Mouse (Mus musculus) brain, embryonic 14.5 days (tissue): Measurements from ENCODE around the gene Ermap. TPM values are rescaled to one million over a fixed set of nuclear protein-coding genes. Genes with fewer than 3 reads are reported as not detected.

ENCODE experiments used
- DNase-seq: peaks from one replicate; pipeline ENCODE4 v3.0.0-alpha.2; 2011; ENCODE audit warnings: low read depth
- CTCF ChIP-seq: fragments of 200-500 bp; IDR thresholded peaks from 2 replicates; pipeline ENCODE4 v1.5.1; 2012; ENCODE audit warnings: inconsistent platforms, mild to moderate bottlenecking, moderate library complexity, borderline replicate concordance; ENCODE audit not compliant: insufficient read depth, insufficient read length; ENCODE audit errors: extremely low read depth
- POLR2A ChIP-seq: fragments of 200-500 bp; IDR thresholded peaks from 2 replicates; pipeline ENCODE4 v1.6.1; 2012; ENCODE audit warnings: mild to moderate bottlenecking, inconsistent platforms, borderline replicate concordance; ENCODE audit not compliant: poor library complexity, insufficient read depth, insufficient read length, severe bottlenecking; ENCODE audit errors: extremely low read depth
- polyA plus RNA-seq: library from polyadenylated mRNA; depleted of rRNA; stranded (reverse); fragments of >200 nt; gene quantifications from 2 replicates; pipeline ENCODE4 v1.2.3, GENCODE M21; 2012

Gene Ermap
- polyA plus RNA-seq, 1 experiment: 1.3 TPM

GRCm38 (mm10) chr4:119180133-119180707, 9.6 kb downstream of the Ermap start:
- no peak for DNase-seq
- TF ChIP-seq CTCF: no peak
- no peak for TF ChIP-seq POLR2A

- no peak for TF ChIP-seq POLR2A
- no peak for TF ChIP-seq CTCF
- DNase-seq: no peak
These were observed 11.5 kb downstream of the Ermap start for GRCm38 (mm10) chr4:119178331-119178730.

DNA sequence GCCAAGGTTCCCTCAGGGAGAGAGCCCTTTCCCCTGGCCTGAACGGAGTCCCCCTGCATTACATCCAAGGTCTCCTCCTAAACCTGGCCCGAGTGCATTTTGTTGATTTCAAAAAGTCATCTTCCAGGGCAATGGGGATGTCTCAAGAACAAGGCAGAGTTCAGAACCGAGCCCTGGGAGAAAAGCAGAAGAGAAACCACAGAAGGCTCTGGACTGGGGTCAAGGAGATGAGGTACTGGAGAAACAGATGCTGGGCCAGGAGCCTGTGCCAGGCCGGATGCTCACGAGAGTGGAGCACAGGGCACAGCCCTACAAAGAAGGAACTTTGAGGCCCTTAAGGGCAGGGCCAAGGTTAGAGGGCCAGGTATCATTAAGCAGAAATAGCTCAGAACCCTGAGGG, 12.1 kb downstream of the Ermap start:
- TF ChIP-seq POLR2A: no peak
- no peak for TF ChIP-seq CTCF
- DNase-seq: no peak

- DNase-seq: peak; percentile 99
- TF ChIP-seq POLR2A (peak; percentile 65; the same call in 1 of the 2 replicates), CTCF (no peak)
These were observed 15.9 kb downstream of the Ermap start, which contains the start of gene Zfp691 for GRCm38 (mm10) chr4:119173851-119174453. Gene Zfp691 (minus strand): TSS chr4:119174195.

DNA sequence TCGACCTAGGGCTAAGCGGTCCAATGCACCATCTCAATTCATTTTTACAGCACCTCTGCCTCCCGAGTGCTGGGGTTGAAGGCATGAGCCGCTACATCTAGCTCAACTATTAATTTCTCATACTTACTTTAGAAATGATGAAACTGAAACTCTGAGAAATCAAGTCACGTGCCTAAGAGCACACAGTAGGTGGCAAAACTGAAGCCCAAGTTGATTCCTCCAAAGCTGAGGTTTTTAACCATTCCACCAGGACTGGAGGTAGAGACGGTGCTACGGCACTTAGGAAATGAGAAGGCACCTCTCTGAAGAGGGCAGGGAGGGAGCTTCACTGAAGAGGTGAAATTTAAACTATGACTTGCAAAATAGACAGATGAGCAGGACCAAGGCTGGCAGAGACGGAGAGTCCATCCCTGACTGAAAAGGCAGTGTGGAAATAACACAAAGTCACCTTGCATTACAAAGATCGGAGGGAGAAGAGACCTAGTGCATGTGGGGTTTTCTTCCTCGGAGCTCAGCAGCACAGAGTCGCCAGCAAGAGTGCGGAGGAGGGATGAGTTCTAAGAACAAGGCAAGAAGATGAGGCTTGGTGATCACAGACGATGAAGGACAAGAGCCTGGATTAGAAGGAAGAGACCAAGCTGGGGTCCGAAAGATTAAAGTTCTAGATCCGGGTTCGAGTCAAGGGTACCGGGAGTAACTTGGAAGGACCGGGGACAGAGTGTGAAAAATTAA, 16.7 kb downstream of the Ermap start:
- peak; percentile 20 for DNase-seq
- no peak for TF ChIP-seq CTCF
- no peak for TF ChIP-seq POLR2A

GRCm38 (mm10) chr4:119167663-119168062, 22.1 kb downstream of the Ermap start:
- DNase-seq: peak; percentile 90
- TF ChIP-seq POLR2A (no peak), CTCF (peak; percentile 78; the same call in 1 of the 2 replicates)

DNA sequence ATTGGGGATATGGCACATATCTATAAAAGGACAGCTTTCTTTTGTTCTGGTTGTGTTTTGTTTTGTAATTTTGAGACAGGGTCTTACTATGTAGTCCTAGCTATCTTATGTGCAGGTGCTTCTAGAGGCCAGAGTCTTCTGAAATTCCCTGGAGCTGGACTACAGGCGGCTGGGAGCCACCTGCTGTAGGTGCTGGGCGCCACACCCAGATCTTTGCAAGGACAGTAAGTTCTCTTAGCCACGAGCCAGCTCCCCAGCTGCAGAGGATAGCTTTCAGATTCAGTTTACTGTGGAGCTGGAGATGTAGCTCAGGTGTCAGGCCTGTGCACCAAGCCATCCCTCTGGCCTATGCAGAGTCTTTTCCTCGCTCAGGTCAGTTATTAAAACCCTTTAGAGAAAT, 22.7 kb downstream of the Ermap start:
- TF ChIP-seq CTCF (no peak), POLR2A (no peak)

GRCm38 (mm10) chr4:119165916-119166315, 23.9 kb downstream of the Ermap start:
- TF ChIP-seq CTCF (no peak), POLR2A (no peak)
- no peak for DNase-seq

More for the DNA sequence above, 22.7 kb downstream of the Ermap start:
- DNase-seq: no peak

- no peak for DNase-seq
- TF ChIP-seq POLR2A (no peak), CTCF (no peak)
These were observed 26.8 kb downstream of the Ermap start for GRCm38 (mm10) chr4:119162990-119163389.

DNA sequence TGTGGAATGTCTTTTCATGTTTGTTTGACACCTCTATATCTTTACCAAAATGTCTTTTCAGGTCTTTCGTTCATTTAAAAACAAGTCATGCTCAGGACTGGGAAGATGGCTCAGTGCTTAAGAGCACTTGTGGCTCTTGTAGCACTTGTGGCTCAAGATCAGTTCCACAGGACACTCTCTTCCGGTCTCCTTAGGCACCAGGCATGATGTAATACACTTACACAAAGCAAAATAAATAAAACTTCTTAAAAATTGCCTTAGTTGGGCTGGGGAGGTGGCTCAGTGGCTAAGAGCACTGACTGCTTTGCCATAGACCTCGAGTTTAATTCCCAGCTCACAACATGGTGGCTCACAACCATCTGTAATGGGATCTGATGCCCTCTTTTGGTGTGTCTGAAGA, 28.5 kb downstream of the Ermap start:
- no peak for DNase-seq
- no peak for TF ChIP-seq CTCF
- no peak for TF ChIP-seq POLR2A

DNA sequence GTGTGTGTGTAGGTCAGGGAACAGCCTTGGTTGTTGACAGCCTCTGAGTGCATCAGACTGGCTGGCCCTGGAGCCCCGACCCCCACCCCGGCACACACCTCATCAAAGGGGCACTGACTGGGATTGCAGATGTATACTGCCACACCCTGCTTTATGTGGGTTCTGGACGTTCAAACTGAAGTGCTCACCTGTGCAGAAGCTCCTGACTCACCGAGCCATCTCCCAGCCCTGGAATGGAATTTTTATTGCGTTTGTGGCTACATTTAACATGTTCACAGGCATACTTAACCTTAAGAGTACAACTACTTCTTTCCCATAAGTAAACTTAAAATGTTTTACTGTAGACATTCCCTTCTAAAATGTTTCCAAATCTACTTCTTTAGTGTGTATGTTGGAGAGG, 31.9 kb downstream of the Ermap start:
- TF ChIP-seq POLR2A (no peak), CTCF (no peak)
- no peak for DNase-seq

DNA sequence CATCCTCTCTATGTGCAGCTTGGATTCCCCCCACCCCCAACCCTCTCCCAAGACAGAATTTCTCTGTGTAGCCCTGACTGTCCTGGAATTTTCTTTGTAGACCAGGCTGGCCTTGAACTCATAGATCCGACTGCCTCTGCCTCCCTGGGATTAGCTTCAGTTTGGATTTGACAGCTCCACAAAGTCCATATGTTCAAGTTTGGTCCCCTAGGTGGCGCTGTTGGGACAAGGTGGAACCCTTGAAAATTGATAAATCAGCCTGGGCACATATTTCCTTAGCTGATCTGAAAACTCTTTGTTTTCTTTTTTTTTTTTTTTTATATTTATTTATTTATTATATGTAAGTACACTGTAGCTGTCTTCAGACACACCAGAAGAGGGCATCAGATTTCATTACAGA, 32.6 kb downstream of the Ermap start:
- peak; percentile 53; the same call in 1 of the 2 replicates for TF ChIP-seq CTCF
- no peak for TF ChIP-seq POLR2A
- DNase-seq: peak; percentile 44

- no peak for TF ChIP-seq CTCF
- TF ChIP-seq POLR2A: no peak
- DNase-seq: no peak
These were observed 41.1 kb downstream of the Ermap start for GRCm38 (mm10) chr4:119148741-119149140.

- TF ChIP-seq CTCF (no peak), POLR2A (no peak)
- DNase-seq: no peak
These were observed 42.5 kb downstream of the Ermap start for GRCm38 (mm10) chr4:119147347-119147746.

GRCm38 (mm10) chr4:119146816-119147215, 43.0 kb downstream of the Ermap start:
- no peak for TF ChIP-seq CTCF
- no peak for TF ChIP-seq POLR2A
- DNase-seq: no peak
